Mouse (Mus musculus) heart, postnatal 0 days (tissue): ENCODE measurements at regions not wholly inside any gene's neighbourhood (a gene's known extent, or its start where the extent isn't known, plus 50 kb on each side); places are given as distances from the start of the nearest gene placed in this dataset.

Source experiments
- ATAC-seq: fragments of 200-750 bp; cut with Nextera tagmentation; 2 replicates; pipeline ENCODE4 v1.8.0; 2017; ENCODE audit warnings: low read depth, moderate number of reproducible peaks, moderate library complexity; ENCODE audit not compliant: insufficient read depth
- DNase-seq: peaks from one replicate; pipeline ENCODE4 v3.0.0-alpha.2; 2016; ENCODE audit warnings: low spot score
- H3K27ac ChIP-seq: fragments of 300-500 bp; sonication (generic); 2 replicates; pipeline ENCODE4 v1.5.1; 2014; ENCODE audit warnings: low read depth, mild to moderate bottlenecking
- H3K27me3 ChIP-seq: fragments of 300-500 bp; sonication (generic); 2 replicates; pipeline ENCODE4 v1.6.1; 2014; ENCODE audit warnings: low read length, mixed read lengths; ENCODE audit not compliant: control insufficient read depth, insufficient read depth
- H3K36me3 ChIP-seq: fragments of 300-500 bp; sonication (generic); replicated peaks from 2 replicates; pipeline ENCODE4 v1.6.1; 2014; ENCODE audit warnings: low read length, mixed read lengths; ENCODE audit not compliant: control insufficient read depth, insufficient read depth
- H3K4me1 ChIP-seq: fragments of 300-500 bp; sonication (generic); 2 replicates; pipeline ENCODE4 v1.6.1; 2014; ENCODE audit warnings: antibody characterized with exemption; ENCODE audit not compliant: control insufficient read depth, insufficient read depth
- H3K4me2 ChIP-seq: fragments of 300-500 bp; sonication (generic); 2 replicates; pipeline ENCODE4 v1.6.1; 2014; ENCODE audit warnings: low read depth, mild to moderate bottlenecking, low read length, moderate library complexity
- H3K4me3 ChIP-seq: fragments of 300-500 bp; sonication (generic); 2 replicates; pipeline ENCODE4 v1.5.1; 2014; ENCODE audit warnings: low read depth, low read length
- H3K9ac ChIP-seq: fragments of 300-500 bp; sonication (generic); replicated peaks from 2 replicates; pipeline ENCODE4 v1.6.1; 2014; ENCODE audit warnings: low read depth, low read length, mixed read lengths
- H3K9me3 ChIP-seq: fragments of 300-500 bp; sonication (generic); replicated peaks from 2 replicates; pipeline ENCODE4 v1.6.1; 2016; ENCODE audit warnings: low read length; ENCODE audit not compliant: control insufficient read depth
- CTCF ChIP-seq: IDR thresholded peaks from 2 replicates; pipeline ENCODE4 v1.5.1; 2016; ENCODE audit warnings: antibody characterized with exemption, control low read depth, low read depth
- EP300 ChIP-seq: IDR thresholded peaks from 2 replicates; pipeline ENCODE4 v1.6.1; 2016; ENCODE audit warnings: antibody characterized with exemption, low read depth
- WGBS: fragments of 180-500 bp; shearing (Covaris S2); extraction: QIAGEN DNeasy Blood & Tissue Kit; methylation state at CpG from one replicate; pipeline ENCODE4 v1.1.7; 2014; 5-methylcytosine and 5-hydroxymethylcytosine counted together

GRCm38 (mm10) chr13:69242544-69243296 is 243.4 kb upstream of the Adcy2 start:
- H3K9me3 ChIP-seq: 0 out of 2 replicates have a peak, but pooled peaks cover 4% of the 10 kb centered on the region
- no peaks in the 10 kb centered on the region for H3K4me1 ChIP-seq
- no peak overlapping the region for H3K27ac ChIP-seq
- no peak overlapping the region for H3K4me3 ChIP-seq
- H3K36me3 ChIP-seq: no peaks in the 10 kb centered on the region
- no peak for TF ChIP-seq CTCF
- no peak for TF ChIP-seq EP300
- ATAC-seq (no peak), DNase-seq (no peak)
- 76% methylated on average over 14 of the region's 14 CpGs for WGBS
- H3K27me3 ChIP-seq: no peaks in the 10 kb centered on the region
- no peak overlapping the region for H3K9ac ChIP-seq
- H3K4me2 ChIP-seq: no peak overlapping the region

- no peak overlapping the region for H3K27ac ChIP-seq
- H3K4me3 ChIP-seq: no peak overlapping the region
- TF ChIP-seq EP300: no peak
- H3K9me3 ChIP-seq: no peaks in the 10 kb centered on the region
- DNase-seq (no peak), ATAC-seq (no peak)
- no peaks in the 10 kb centered on the region for H3K4me1 ChIP-seq
- H3K9ac ChIP-seq: no peak overlapping the region
- WGBS: 81% methylated on average over 4 of the region's 4 CpGs
- H3K36me3 ChIP-seq: no peaks in the 10 kb centered on the region
- H3K4me2 ChIP-seq: no peak overlapping the region
- no peaks in the 10 kb centered on the region for H3K27me3 ChIP-seq
Measured at GRCm38 (mm10) chr13:69250334-69251129, 251.2 kb upstream of the Adcy2 start.

- Histone ChIP-seq H3K9me3 (no peaks in the 10 kb centered on the region), H3K4me2 (no peak overlapping the region), H3K27me3 (no peaks in the 10 kb centered on the region), H3K36me3 (no peaks in the 10 kb centered on the region), H3K9ac (no peak overlapping the region), H3K4me3 (no peak overlapping the region), H3K27ac (no peak overlapping the region), H3K4me1 (no peaks in the 10 kb centered on the region)
- WGBS: 67% methylated on average over 6 of the region's 6 CpGs
- TF ChIP-seq CTCF: no peak
- TF ChIP-seq EP300: no peak
- DNase-seq (no peak), ATAC-seq (no peak)
Measured at GRCm38 (mm10) chr13:69251130-69251561, 251.8 kb upstream of the Adcy2 start.

- ATAC-seq: no peak
- no peak for TF ChIP-seq CTCF
- H3K9me3 ChIP-seq: no peaks in the 10 kb centered on the region
- H3K9ac ChIP-seq: no peak overlapping the region
- WGBS: 68% methylated on average over 10 of the region's 10 CpGs
- no peak overlapping the region for H3K4me2 ChIP-seq
- no peaks in the 10 kb centered on the region for H3K27me3 ChIP-seq
- no peak overlapping the region for H3K4me3 ChIP-seq
- no peak for DNase-seq
- no peaks in the 10 kb centered on the region for H3K4me1 ChIP-seq
- H3K27ac ChIP-seq: no peak overlapping the region
- H3K36me3 ChIP-seq: no peaks in the 10 kb centered on the region
Measured at GRCm38 (mm10) chr13:69252335-69252734, 253.0 kb upstream of the Adcy2 start.

GRCm38 (mm10) chr13:69260485-69260884 is 261.1 kb upstream of the Adcy2 start:
- Histone ChIP-seq H3K27me3 (no peaks in the 10 kb centered on the region), H3K4me1 (no peaks in the 10 kb centered on the region), H3K9ac (no peak overlapping the region), H3K27ac (no peak overlapping the region), H3K36me3 (no peaks in the 10 kb centered on the region), H3K4me3 (no peak overlapping the region), H3K9me3 (no peaks in the 10 kb centered on the region), H3K4me2 (no peak overlapping the region)
- ATAC-seq: no peak
- WGBS: 69% methylated on average over 5 of the region's 5 CpGs
- TF ChIP-seq CTCF (no peak), EP300 (no peak)
- DNase-seq: no peak
